Mouse (Mus musculus) induced T-regulatory cell, adult 2 months (primary cell): ENCODE results near the gene Cnot11.

Experiments used
- DNase-seq: peaks from one replicate; pipeline ENCODE4 v3.0.0-alpha.2; 2012; ENCODE audit warnings: low read depth

Gene Cnot11

DNA sequence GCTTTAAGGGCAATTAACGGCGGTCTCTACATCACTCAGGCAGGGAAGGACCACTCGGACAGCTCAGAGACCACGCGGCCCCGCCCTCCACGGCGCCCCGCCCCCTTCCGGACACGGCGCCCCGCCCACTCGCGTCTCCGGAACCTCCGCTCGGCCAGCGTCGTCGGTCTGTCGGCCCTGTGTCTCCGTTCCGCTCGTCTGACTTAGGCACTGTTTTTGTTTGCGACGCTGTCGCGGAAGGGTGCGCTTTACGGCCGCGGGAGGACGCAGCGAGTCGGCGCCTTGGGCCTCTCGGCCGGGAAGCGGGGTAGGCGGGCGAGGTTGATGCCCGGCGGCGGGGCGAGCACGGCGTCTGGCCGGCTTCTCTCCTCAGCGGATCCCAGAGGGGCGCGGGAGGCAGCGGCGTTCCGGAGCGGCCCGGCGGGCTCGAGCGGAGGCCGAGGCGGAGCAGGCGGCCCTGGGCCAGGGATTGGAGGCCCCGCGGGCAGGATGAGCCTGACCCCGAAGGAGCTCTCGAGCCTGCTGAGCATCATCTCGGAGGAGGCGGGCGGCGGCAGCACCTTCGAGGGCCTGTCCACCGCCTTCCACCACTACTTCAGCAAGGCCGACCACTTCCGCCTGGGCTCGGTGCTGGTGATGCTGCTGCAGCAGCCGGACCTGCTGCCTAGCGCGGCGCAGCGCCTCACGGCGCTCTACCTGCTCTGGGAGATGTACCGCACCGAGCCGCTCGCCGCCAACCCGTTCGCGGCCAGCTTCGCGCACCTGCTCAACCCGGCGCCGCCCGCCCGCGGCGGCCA lies 921 bp downstream of the Cnot11 start:
- peak; percentile 98 for DNase-seq

DNA sequence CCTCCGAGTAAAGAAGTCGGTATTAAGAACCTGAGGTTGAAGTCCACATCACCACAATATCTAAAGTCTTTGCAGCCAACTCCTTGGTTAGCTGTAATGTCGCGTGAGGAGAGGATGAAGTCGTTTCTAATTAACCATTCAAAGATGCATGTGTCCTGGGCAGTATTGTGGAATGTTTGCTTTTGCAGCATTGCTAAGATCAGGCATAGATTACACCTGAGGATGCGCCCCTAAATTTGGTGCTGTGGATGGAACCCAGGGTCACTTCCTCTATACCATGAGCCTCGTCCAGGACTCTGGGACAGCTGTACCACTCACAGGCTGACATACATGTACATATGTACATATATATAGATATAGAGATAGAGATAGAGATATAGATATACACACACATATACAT lies 1.9 kb downstream of the Cnot11 start:
- no peak for DNase-seq

DNA sequence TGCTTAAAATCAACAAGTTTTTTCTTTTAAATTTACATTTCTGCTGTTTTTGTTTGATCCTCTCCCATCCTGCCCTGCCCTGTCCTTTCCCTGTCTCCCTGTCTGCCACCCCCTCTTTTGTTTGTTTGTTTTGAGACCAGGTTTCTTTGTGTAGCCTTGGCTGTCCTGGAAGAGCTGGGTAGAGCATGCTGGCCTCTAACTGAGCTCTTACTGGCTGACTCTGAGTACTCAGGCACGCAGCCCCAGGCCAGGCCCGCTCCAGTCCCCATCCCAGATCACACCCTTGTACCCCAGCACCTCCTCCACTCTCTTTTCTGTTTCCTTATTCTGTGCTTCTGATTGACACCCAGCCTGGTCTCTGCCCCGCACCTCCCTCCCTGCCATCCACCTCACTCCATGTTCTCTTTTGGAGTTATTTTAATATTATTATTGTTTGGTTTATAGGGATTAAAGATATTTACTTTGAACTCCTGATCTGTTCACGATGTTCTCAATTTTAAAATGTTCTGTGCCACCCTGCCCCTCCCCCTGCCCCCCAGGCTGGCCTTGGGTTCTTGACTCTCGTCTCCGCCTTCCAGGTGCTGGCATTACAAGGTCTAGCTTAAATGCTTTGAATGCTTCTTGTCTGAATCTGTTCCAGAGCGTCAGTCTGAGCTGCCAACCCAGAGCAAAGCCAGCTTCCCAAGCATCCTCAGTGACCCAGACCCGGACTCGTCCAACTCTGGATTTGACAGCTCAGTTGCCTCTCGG lies 3.0 kb downstream of the Cnot11 start:
- no peak for DNase-seq

DNA sequence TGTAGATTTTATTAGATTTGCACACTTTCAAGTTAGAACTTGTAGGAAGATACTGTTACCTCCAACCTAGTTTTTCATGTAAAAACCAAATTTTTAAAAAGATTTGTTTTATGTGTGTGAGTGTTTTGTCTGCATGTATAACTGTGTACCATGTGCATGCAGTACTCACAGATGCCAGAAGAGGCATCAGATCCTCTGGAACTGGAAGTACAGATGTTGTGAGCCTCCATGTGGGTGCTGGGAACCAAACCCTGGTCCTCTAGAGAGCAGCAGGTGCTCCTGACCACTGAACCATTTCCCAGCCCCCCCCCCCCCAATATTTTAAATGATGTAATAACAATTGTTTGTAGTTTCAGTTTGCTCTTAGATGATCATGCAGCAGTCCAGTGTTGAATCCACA lies 5.8 kb downstream of the Cnot11 start:
- DNase-seq = no peak

DNA sequence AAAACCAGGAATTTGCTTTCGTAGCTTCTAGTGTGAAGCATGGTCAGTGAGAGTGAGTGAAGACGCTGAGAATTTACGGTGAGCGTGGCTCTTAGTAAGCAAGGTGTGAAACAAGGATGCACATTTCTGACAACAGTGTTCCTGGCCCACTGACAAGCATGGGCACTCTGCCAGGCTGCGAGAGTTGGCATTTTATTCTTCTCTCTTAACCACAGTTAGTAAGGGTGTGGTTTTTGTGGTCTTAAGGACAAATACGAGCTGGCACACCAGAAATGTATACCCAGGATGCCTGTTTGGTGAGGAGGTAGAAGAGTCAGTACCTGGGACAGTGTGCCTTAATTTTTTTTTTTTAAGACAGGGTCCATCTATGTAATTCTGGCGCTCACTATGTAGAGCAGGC lies 10.8 kb downstream of the Cnot11 start:
- DNase-seq = no peak

DNA sequence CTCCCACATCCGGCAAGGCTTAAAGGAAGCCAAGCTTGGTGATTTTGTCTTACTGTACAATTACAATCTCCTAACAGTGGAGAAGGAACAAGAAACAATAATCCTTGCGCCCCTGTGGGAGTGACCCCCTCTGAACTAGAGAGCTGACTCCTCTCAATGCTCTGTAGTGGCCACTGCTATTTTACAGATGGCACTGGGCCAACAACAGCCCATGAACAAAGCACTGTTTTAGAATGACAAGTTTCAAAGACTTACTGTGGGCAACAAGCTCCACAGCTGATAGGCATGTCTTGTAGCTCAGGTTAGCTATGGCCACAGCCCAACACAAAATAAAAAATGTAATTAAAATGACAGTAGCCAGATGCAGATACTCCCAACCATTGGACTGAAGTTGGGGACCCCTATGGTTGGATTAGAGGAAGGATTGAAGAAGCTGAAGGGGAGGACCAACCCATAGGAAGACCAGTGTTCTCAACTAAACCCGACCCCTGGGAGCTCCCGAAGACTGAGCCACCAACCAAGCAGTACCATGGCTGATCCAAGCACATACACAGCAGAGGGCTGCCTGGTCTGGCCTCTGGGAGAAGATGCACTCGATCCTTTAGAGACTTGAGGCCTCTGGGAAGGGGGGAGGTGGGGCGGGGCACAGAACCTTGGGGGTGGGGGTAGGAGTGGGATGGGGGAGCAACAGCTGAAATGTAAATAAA lies 11.5 kb downstream of the Cnot11 start:
- no peak for DNase-seq

DNA sequence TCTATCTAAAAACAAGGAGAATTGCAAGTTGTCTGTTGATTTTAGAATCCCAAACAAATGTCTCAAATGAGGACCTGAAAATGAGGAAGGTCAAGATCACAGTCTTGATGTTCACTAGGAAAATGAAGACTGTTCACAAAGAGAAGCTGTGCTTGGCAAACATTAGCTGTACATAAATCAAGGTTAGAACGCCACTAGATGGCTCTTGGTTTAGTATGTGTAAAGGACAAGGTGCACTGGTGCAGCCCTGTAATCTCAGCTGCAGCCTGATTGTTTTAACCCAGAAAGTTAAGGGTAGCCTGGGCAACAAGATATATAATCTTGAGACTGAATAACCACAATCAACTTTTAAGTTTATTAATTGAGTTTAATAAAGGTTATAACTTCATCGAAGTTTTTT lies 12.4 kb downstream of the Cnot11 start:
- DNase-seq = no peak

DNA sequence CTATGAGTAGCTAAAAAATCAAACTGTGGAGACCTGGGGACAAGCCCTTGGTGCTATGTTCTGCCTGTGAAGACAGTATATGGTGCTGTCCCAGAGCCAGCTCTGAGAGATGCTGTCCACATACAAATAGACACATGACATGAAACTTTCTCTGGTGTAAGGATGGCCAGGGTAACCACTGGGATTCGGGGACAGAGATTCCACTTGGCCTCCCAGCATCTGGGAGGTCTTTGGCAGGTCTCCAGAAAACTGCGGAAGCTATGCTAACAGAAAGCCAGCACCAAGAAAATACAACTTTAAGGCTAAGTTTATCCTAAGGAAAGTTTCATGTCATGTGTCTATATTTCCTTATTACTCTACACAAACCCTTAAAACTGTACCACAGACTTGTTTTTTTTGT lies 15.0 kb downstream of the Cnot11 start:
- DNase-seq = no peak

DNA sequence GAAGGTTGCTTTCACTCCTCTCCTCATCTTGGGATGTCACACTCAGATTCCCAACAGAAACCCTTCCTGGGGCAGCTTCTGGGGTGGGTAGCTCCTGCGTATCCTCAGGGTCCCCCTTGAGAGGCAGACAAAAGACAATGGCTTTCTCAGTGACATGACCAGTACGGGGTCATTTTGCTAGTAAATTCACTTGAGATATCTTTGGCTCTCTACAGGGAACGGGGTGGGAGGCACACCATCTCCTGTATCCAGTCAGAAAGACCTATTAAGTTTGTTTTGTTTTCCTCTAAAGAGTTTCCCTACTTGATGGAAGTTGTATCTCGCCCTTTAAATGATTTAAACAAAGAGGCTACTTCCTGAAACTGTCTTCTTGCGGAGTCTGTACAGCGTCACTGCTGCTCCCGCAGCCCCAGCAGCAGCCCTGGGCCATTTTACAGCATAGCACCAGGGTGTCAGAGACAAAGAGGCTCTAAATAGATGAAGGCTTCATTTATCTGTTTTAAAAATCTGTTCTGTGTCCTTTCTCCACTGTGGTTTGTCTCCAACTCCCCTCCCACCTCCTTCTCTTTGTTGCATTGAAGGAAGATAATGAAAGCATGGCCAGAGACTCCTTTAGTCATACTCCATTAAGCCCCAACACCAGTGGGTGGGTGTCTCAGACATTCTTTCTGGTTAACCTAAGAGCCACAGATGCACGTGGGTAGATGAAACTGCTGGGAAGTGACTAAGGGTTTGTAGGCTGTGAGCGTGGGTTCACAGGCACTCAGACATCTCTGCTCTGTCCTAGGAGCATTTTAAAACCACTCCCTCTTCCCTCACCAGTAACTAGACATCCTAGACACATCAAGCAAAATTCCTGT lies 21.0 kb downstream of the Cnot11 start:
- DNase-seq = peak; percentile 39

DNA sequence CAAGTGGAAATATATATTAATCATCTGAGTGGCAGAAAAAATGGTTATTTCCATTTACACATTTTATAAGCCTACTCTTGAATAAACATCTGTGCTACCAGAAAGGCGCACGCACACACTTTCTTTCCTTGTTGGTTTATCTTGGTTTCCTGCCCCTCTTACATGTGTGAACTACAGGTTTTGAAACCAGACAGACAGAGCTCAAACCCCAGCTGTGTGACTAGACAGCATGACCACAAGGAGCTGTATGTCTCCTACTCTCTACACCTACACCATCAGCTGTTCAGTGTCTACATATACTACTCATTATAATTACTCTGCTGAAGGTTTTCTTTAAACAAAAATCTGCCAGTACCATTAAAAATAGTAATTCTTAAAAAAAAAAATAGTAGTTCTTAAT lies 24.2 kb downstream of the Cnot11 start:
- peak; percentile 50 for DNase-seq

DNA sequence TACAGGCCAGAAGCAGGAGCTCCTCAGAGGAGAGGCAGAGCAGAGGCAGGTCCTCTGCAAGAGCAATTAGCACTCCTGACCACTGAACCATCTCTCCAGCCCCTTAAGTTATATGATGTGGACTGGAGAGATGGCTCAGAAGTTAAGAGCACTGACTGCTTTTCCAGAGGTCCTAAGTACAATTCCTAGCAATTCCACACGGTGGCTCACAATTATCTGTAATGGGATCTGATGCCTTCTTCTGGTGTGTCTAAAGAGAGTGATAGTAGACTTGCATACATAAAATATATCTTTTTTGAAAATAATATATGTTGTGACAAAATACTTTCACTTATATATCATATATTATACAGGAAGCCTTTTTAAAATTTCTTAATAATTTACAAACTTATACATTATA lies 27.1 kb downstream of the Cnot11 start:
- no peak for DNase-seq

DNA sequence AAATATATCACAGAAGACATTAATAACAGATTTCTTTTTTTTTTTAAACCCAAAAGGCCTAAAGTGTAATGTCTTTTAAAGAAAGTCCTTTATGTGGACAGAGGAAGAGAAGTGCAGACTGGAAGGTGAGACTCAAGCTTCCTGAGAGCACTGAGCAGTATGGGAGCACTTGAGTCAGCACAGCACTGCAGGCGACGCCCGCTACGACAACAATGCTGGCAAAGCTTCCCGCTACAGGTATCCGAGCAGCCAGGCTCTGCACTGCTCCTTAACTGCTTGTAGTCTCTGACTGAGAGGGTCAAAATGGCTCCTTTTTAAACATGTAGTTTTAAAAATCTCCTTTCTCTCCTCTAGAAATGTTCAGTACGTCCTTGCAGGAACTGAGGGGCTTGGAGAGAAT lies 28.4 kb downstream of the Cnot11 start:
- no peak for DNase-seq

DNA sequence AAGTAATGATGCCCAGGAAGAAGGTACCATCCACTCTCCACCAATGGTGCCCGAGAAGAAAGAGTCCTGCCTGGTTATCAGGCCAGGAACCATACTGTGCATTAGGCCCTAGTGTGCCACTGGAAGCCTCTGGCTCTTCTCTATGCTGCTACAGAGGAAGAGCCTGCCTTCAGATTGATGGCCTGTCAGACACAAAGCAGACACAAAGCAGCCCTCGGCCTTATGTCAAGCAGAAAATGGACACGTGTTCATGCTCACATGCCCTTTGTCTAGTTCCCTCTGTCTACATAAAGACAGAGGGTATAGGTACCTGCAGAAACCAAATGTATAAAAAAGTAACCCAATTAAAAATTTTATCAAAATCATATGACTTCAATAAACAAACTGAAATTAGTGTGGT lies 29.8 kb downstream of the Cnot11 start:
- no peak for DNase-seq

DNA sequence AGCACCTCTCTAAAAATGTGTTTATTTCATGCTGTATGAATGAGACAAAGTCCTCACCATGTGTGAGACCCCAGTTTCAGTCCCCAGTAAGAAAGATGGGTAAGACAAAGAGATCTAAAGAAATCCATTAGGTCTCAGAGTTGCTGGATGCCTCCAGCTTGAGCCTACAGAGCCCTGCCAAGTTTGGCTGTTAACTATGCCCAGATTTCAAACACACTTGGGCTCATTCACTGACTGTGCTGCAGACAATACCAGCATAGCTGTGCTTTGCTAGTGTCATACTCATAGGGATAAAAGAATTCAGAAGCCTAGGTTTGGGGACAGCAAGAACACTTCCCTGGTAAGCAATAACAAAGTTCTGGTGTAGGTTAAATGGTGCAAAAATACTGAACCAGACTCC lies 33.3 kb downstream of the Cnot11 start:
- no peak for DNase-seq

DNA sequence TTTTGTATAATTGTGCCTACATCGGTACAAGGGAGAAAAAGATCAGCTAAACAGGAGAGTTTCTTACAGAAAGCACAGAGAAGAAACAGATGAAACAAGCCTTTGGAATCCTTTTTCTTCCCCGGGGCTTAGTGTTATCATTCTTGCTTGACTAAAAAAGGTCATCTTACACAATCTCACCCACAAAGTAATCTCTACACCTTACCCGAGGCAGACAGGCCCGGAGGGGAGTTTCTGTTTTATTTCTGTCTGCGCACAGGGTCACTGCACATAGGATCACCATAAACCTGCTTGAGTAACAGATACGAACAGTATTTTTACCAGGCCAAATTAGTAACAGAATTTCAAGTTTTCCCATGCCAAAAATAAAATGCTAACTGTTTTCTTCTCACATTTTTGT lies 36.9 kb downstream of the Cnot11 start:
- peak; percentile 60 for DNase-seq

DNA sequence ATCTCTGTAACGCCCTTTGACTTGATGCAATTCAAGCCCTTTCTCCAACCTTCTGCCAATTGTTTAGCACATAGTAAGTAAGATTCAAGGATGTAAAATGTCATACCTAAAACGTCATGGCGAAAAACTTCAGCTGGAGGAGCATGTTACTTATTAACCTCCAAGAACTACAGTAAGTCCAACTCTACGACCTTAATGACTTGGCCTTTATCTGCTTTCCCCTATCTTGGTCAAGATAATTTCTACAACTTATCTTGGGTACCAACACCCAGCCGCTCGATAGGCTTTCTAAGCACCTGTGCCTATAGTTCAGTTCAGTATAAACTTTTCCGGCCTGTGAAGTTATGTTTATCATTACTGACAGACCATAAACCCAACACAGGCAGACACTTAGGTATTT lies 39.1 kb downstream of the Cnot11 start:
- DNase-seq = no peak

DNA sequence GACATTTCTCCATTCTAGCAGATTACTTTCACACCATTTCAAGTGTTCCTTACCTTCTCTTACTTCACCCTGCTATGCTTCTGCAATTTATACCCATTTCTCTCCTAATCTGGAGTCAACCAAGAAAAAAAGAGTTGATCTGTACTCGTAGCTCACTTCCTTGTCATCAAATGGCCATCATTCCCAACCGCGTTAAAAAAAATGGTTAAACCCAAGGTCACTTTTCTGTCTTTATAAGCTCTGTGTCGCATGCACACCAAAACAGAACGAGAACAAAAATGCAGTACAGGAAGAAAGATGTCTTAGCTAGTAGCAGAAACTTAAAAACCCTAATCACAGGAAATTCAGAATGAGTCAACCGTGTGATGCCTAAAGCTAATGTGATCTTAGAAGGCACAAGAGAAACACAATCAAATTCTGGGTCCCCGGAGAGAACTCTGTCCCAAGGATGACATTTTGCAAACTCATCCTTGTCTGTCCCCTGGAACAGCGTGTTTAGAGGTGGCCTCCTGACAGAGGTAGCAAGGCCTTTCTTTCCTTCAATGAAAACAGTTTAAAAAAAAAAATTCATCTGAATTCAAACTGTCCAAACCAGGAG lies 41.1 kb downstream of the Cnot11 start:
- peak; percentile 78 for DNase-seq

DNA sequence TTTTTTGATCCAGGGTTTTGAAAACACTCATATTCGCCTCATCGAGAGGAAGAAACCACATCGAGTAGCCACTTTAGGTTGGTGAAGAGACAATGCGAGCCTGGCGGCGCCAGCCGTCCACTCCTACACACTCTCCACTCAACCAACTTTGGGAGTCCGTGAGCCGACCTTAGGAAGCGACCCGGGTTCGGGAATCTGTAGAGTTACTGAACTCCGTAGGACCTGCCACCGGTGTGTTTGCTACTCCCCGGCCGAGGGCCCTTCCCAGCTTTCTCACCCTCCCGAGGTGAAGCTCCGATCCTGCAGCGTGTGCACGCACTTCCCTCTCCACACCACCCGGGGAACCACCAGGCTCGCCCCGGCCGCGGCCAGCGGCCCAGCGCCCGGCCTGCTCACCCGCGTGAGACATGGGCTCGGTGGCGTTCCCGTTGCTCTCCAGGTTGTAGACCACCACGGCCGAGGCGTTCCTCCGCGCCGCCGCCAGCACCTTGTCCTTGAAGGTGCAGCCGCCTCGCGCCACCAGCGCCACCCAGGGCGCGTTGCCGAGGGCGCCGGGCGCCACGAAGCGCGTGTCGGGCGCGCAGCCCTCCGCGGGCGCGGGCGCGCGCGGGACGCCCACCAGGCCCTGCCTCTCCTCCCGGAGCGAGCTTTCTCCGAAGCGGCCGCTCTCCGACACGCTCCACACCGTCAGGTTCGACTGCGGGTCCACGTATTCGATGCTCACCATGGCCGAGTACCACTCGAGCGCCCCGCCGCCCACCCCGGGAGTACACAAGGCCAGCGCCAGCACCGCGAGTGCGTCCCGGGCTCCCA lies 41.8 kb downstream of the Cnot11 start:
- peak; percentile 72 for DNase-seq

DNA sequence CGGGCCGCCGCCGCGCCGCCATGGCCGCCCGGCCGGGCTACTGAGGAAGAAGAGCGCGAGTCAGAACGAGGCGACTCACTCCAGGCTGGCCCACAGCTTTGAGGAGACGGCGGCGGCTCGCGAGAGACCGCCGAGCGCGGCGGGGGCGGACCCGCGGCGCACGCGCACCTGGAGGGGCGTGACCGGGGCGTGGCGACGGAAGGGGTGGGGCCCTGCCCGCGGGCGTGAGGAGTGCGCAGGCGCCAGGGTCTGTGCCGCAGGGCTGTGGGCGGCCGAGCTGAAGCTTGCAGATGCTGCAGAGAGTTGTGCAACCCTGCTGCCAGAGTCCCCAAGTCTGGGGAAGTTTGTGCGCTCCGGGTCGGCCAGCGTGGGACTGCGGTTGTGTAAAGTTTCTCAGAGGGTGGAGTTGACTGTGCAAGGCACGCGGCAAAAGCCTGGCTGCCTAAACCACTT lies 42.5 kb downstream of the Cnot11 start, which contains the start of gene Rnf149:
Gene Rnf149 (minus strand): TSS at position 153 of the 453 bp plus-strand sequence.
- peak; percentile 96 for DNase-seq

DNA sequence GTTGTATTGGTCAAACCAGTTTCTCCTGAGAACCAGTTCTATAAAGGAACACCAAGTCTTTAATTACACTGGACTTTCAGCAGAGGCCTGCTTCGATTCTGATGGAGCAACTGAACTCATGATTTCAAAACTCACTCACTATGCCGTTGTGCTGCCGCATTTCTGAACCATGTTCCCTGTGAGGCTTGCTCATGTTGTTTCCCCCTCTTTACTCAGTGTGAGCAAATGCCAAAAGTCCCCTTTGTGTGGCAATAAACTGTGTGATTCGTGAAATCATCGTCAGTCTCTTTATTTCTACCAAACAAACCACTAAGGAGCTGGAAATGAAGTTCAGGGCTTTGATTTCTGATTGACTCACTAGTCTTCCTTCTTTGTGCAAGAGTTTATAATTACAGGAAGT lies 43.7 kb downstream of the Cnot11 start:
- DNase-seq = peak; percentile 62

DNA sequence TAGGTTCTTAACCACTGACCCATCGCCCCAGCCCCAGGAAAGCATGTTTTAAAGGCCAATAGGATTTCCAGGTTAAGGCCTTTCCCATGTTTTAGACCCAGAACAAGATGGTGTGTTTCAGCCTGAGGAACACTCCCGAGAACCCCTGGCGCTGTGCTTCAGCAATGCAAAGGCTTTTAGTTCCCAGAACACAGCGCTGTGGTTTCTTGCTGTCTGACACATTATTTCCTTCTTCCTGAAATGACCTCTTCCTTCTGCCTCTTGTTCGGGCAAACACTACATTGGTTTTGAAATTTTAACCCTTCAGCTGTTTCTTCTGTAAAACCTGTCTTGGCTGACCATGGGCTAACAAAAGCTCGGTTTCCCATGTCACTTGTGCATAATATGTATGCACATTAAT lies 44.3 kb downstream of the Cnot11 start:
- DNase-seq = peak; percentile 37
